Mouse (Mus musculus) liver, embryonic 15.5 days (tissue): Measurements from ENCODE around the gene Pcolce. TPM values are rescaled to one million over a fixed set of nuclear protein-coding genes. Genes with fewer than 3 reads are reported as not detected.

Source experiments
- ATAC-seq: fragments of 200-750 bp; cut with Nextera tagmentation; 2 replicates; pipeline ENCODE4 v1.8.0; 2017; ENCODE audit warnings: moderate number of reproducible peaks, mild to moderate bottlenecking, moderate library complexity; ENCODE audit not compliant: insufficient read depth
- H3K27ac ChIP-seq: fragments of 300-500 bp; sonication (generic); replicated peaks from 2 replicates; pipeline ENCODE4 v1.5.1; 2015; ENCODE audit warnings: mild to moderate bottlenecking, inconsistent platforms
- H3K27me3 ChIP-seq: fragments of 300-500 bp; sonication (generic); 2 replicates; pipeline ENCODE4 v1.6.1; 2015; ENCODE audit warnings: mild to moderate bottlenecking, inconsistent platforms
- H3K36me3 ChIP-seq: fragments of 300-500 bp; sonication (generic); replicated peaks from 2 replicates; pipeline ENCODE4 v1.6.1; 2015; ENCODE audit warnings: moderate library complexity, mild to moderate bottlenecking, inconsistent platforms
- H3K4me1 ChIP-seq: fragments of 300-500 bp; sonication (generic); replicated peaks from 2 replicates; pipeline ENCODE4 v1.6.1; 2015; ENCODE audit warnings: inconsistent platforms
- H3K4me2 ChIP-seq: fragments of 300-500 bp; sonication (generic); 2 replicates; pipeline ENCODE4 v1.6.1; 2015; ENCODE audit warnings: moderate library complexity, mild to moderate bottlenecking, inconsistent platforms
- H3K4me3 ChIP-seq: fragments of 300-500 bp; sonication (generic); replicated peaks from 2 replicates; pipeline ENCODE4 v1.5.1; 2015; ENCODE audit warnings: mild to moderate bottlenecking, inconsistent platforms
- H3K9ac ChIP-seq: fragments of 300-500 bp; sonication (generic); 2 replicates; pipeline ENCODE4 v1.6.1; 2015; ENCODE audit warnings: moderate library complexity, mild to moderate bottlenecking, inconsistent platforms
- H3K9me3 ChIP-seq: fragments of 300-500 bp; sonication (generic); replicated peaks from 2 replicates; pipeline ENCODE4 v1.6.1; 2016; ENCODE audit warnings: inconsistent platforms
- WGBS: fragments of 180-500 bp; shearing (Covaris S2); methylation state at CpG from one replicate; pipeline ENCODE4 v1.1.7; 2015; ENCODE audit warnings: mixed read lengths; ENCODE audit not compliant: insufficient replicate concordance; 5-methylcytosine and 5-hydroxymethylcytosine counted together
- polyA plus RNA-seq: library from polyadenylated mRNA; unstranded; fragments of >200 nt; fragmentation: Nextera tagmentation; extraction: Ambion mirVana; gene quantifications from 2 replicates; pipeline ENCODE4 v1.2.1, GENCODE M21; 2015

Gene Pcolce
- polyA plus RNA-seq, 1 experiment from 2014 or later: 16.6 TPM

DNA sequence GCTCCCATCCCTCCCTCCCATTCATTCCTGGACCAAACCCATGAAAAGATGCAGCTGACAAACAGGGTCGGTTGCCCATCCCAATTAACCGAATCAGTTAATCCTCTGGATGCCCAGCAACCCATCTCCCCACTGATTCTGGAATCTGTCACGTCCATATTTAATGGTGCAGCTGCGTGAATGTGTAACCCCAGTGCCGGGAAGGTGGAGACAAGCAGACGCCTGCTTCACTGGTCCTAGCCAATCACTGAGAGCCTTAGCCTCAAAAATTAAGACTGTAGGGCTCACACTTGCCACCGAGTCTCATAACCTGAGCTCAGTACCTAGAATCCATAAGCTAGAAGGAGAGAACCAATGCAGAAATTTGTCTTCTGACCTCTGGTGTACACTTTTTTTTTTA, 17.7 kb downstream of the Pcolce start:
- Histone ChIP-seq H3K4me3 (no peak overlapping the region), H3K4me2 (no peak overlapping the region), H3K4me1 (peaks cover 43% of the 10 kb centered on the region), H3K9ac (no peak overlapping the region), H3K36me3 (peaks cover 5% of the 10 kb centered on the region; the same call in 1 of the 2 replicates), H3K27ac (0 out of 2 replicates have a peak overlapping the region, but pooled peaks have one; percentile 29), H3K27me3 (no peaks in the 10 kb centered on the region), H3K9me3 (no peaks in the 10 kb centered on the region)
- ATAC-seq: no peak
- WGBS: 83% methylated on average over 7 of the region's 7 CpGs

GRCm38 (mm10) chr5:137590507-137590906, 23.1 kb downstream of the Pcolce start:
- Histone ChIP-seq H3K27ac (no peak overlapping the region), H3K9ac (no peak overlapping the region), H3K27me3 (no peaks in the 10 kb centered on the region), H3K4me1 (no peaks in the 10 kb centered on the region), H3K4me3 (no peak overlapping the region), H3K9me3 (no peaks in the 10 kb centered on the region; the same call in 1 of the 2 replicates), H3K4me2 (no peak overlapping the region), H3K36me3 (peaks cover 19% of the 10 kb centered on the region)
- 70% methylated on average over 5 of the region's 5 CpGs for whole genome bisulfite sequencing
- ATAC-seq: no peak

- 24% methylated on average over 8 of the region's 8 CpGs for WGBS
- Histone ChIP-seq H3K36me3 (peaks cover 53% of the 10 kb centered on the region), H3K9ac (no peak overlapping the region), H3K27me3 (no peaks in the 10 kb centered on the region; the same call in 1 of the 2 replicates), H3K9me3 (no peaks in the 10 kb centered on the region; the same call in 1 of the 2 replicates), H3K27ac (no peak overlapping the region), H3K4me1 (peaks cover 21% of the 10 kb centered on the region), H3K4me2 (no peak overlapping the region), H3K4me3 (no peak overlapping the region)
- ATAC-seq: no peak
These were observed 28.6 kb downstream of the Pcolce start for GRCm38 (mm10) chr5:137584976-137585375.

DNA sequence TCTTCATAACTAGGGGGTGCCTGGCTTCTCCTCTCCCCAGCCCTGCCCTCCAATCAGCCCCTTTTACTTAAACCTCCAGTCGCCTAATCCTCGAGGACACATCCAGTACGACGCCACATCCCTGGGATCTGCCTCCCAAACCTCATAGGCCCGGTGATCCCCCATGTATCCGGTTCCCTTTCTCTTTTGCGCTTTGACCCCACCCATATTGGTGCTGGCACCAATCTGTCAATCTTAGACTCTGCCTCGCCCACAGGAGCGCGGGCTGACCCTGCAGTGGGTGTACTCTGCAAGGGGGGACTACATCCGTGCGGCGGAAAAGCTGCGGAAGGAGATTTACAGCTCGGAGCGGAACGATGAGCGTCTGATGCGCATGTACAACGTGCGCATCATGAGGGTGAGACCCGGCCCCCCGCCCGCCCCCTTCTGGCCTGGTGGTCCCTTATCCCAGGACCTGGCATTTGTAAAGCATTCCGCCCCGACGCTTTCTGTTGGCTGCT, 29.9 kb downstream of the Pcolce start:
- H3K4me2 ChIP-seq: peak overlapping the region; percentile 38
- ATAC-seq: no peak
- H3K9me3 ChIP-seq: no peaks in the 10 kb centered on the region; the same call in 1 of the 2 replicates
- H3K27ac ChIP-seq: no peak overlapping the region
- no peaks in the 10 kb centered on the region; the same call in 1 of the 2 replicates for H3K27me3 ChIP-seq
- WGBS: 45% methylated on average over 27 of the region's 27 CpGs
- H3K4me1 ChIP-seq: peaks cover 27% of the 10 kb centered on the region
- peaks cover 64% of the 10 kb centered on the region for H3K36me3 ChIP-seq
- H3K4me3 ChIP-seq: peak overlapping the region; percentile 14
- H3K9ac ChIP-seq: no peak overlapping the region

- Histone ChIP-seq H3K4me1 (peaks cover 27% of the 10 kb centered on the region), H3K9me3 (no peaks in the 10 kb centered on the region; the same call in 1 of the 2 replicates), H3K4me2 (no peak overlapping the region), H3K27me3 (no peaks in the 10 kb centered on the region; the same call in 1 of the 2 replicates), H3K27ac (no peak overlapping the region), H3K4me3 (no peak overlapping the region), H3K9ac (no peak overlapping the region), H3K36me3 (peaks cover 73% of the 10 kb centered on the region)
- WGBS: 67% methylated on average over 8 of the region's 8 CpGs
- ATAC-seq: no peak
These were observed 30.9 kb downstream of the Pcolce start for GRCm38 (mm10) chr5:137582702-137583101.

DNA sequence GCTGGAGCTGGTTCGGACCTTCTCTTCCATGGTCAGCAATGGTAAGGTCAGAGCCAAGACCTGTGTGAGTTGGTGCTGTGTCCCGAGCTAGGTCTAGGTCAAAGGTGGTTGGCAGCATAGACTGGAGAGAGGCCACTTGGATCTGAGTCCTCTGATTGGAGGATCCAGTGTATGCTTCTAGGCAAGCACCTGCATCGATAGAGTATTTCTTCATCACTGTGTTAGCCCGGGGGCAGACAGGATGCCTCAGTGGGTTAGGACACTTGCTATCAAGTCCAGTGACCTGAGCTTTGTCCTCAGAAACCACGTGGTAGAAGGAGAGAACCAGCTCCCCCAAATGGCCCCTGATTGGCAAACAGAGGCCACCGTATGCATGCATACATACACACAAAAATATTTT, 33.3 kb downstream of the Pcolce start:
- no peak overlapping the region for H3K9ac ChIP-seq
- no peaks in the 10 kb centered on the region for H3K9me3 ChIP-seq
- H3K27me3 ChIP-seq: no peaks in the 10 kb centered on the region; the same call in 1 of the 2 replicates
- no peak overlapping the region for H3K4me2 ChIP-seq
- peaks cover 27% of the 10 kb centered on the region for H3K4me1 ChIP-seq
- H3K4me3 ChIP-seq: no peak overlapping the region
- H3K27ac ChIP-seq: no peak overlapping the region
- H3K36me3 ChIP-seq: peaks cover 70% of the 10 kb centered on the region
- 43% methylated on average over 6 of the region's 6 CpGs for WGBS
- peak; percentile 45; the same call in 1 of the 2 replicates for ATAC-seq

DNA sequence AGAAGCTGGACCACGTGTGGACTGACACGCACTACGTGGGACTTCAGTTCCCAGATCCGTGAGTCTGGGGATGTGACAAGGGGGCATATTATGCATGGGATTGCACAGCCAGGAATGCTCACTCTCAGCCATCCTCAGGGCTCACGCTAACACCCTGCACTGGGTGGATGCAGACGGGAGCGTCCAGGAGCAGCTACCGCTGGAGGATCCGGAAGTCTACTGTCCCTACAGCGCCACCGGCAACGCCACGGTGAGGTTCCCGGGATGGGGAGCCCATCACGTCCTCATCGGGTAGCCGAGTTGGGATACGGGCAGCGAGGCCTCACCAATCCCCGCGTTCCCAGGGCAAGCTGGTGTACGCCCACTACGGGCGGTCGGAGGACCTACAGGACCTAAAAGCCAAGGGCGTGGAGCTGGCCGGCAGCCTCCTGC, 39.1 kb downstream of the Pcolce start:
- 55% methylated on average over 27 of the region's 27 CpGs for WGBS
- peaks cover 49% of the 10 kb centered on the region for H3K4me1 ChIP-seq
- H3K4me3 ChIP-seq: no peak overlapping the region

GRCm38 (mm10) chr5:137570691-137571586, 42.6 kb downstream of the Pcolce start:
- Histone ChIP-seq H3K4me3 (peak overlapping the region; percentile 69), H3K36me3 (peaks cover 28% of the 10 kb centered on the region), H3K9me3 (no peaks in the 10 kb centered on the region), H3K4me2 (peak overlapping the region; percentile 89), H3K27me3 (peaks cover 9% of the 10 kb centered on the region; the same call in 1 of the 2 replicates), H3K4me1 (peaks cover 61% of the 10 kb centered on the region), H3K9ac (peak overlapping the region; percentile 70), H3K27ac (peak overlapping the region; percentile 88)
- peak; percentile 93 for ATAC-seq
- 7% methylated on average over 17 of the region's 17 CpGs for whole genome bisulfite sequencing

More for the DNA sequence above, 39.1 kb downstream of the Pcolce start:
- H3K36me3 ChIP-seq: peaks cover 58% of the 10 kb centered on the region
- H3K27me3 ChIP-seq: no peaks in the 10 kb centered on the region
- no peak overlapping the region for H3K27ac ChIP-seq
- 0 out of 2 replicates have a peak overlapping the region, but pooled peaks have one; percentile 29 for H3K9ac ChIP-seq
- no peak overlapping the region; the same call in 1 of the 2 replicates for H3K4me2 ChIP-seq
- no peaks in the 10 kb centered on the region for H3K9me3 ChIP-seq
- no peak for ATAC-seq

GRCm38 (mm10) chr5:137570181-137570580, 43.4 kb downstream of the Pcolce start:
- no peaks in the 10 kb centered on the region for H3K9me3 ChIP-seq
- peak overlapping the region; percentile 70 for H3K9ac ChIP-seq
- H3K27ac ChIP-seq: peak overlapping the region; percentile 88
- H3K36me3 ChIP-seq: peaks cover 27% of the 10 kb centered on the region
- H3K27me3 ChIP-seq: peaks cover 9% of the 10 kb centered on the region; the same call in 1 of the 2 replicates
- peaks cover 61% of the 10 kb centered on the region for H3K4me1 ChIP-seq
- 1% methylated on average over 7 of the region's 7 CpGs for WGBS
- peak overlapping the region; percentile 69 for H3K4me3 ChIP-seq
- no peak for ATAC-seq
- H3K4me2 ChIP-seq: peak overlapping the region; percentile 89

GRCm38 (mm10) chr5:137569665-137570064, 43.9 kb downstream of the Pcolce start, which contains the start of gene Tfr2:
TSS of gene Tfr2 (plus strand) at chr5:137569840.
- Histone ChIP-seq H3K4me2 (peak within 1 kb of the TSS; percentile 89), H3K36me3 (peaks cover 22% of the 10 kb centered on the region), H3K27me3 (peaks cover 9% of the 10 kb centered on the region; the same call in 1 of the 2 replicates), H3K27ac (peak within 1 kb of the TSS; percentile 88), H3K4me3 (peak within 1 kb of the TSS; percentile 69), H3K9ac (peak within 1 kb of the TSS; percentile 70), H3K9me3 (no peaks in the 10 kb centered on the region), H3K4me1 (peaks cover 58% of the 10 kb centered on the region)
- ATAC-seq: peak; percentile 77
- 6% methylated on average over 9 of the region's 9 CpGs for WGBS

DNA sequence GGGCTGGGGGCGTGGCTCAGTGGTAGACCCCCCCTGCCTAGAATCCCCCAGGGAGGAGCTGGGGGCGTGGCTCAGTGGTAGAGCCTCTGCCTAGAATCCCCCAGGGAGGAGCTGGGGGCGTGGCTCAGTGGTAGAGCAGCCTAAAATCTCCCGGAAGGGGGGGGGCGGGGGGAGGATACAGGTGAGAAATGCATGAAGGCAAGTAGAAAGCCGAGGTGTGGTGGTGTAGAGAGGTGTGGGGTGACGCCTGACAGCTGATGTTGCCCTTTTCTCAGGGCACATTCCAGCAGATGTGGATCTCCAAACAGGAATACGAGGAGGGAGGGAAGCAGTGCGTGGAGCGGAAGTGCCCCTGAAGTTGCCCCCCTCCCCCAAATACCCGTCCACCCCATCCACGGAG, 44.6 kb downstream of the Pcolce start:
- Histone ChIP-seq H3K4me2 (peak overlapping the region; percentile 89), H3K9ac (0 out of 2 replicates have a peak overlapping the region, but pooled peaks have one; percentile 17), H3K36me3 (peaks cover 15% of the 10 kb centered on the region), H3K4me1 (peaks cover 51% of the 10 kb centered on the region), H3K4me3 (peak overlapping the region; percentile 69), H3K9me3 (no peaks in the 10 kb centered on the region), H3K27ac (peak overlapping the region; percentile 88), H3K27me3 (peaks cover 9% of the 10 kb centered on the region; the same call in 1 of the 2 replicates)
- ATAC-seq: no peak
- 58% methylated on average over 12 of the region's 12 CpGs for WGBS
